Mouse (Mus musculus) spleen, adult 2 months (tissue): ENCODE data around the gene Lancl2. TPM values are rescaled to one million over a fixed set of nuclear protein-coding genes. Genes with fewer than 3 reads are reported as not detected.

Experiments
- DNase-seq, 2 experiments: peaks; one replicate each; pipeline versions ENCODE4 v3.0.0 to v3.0.0-alpha.2; 2012 to 2021; ENCODE audit warnings: low spot score in 2 of 2, low read depth in 1 of 2
- H3K27ac ChIP-seq: fragments of 200-500 bp; 2 replicates; pipeline ENCODE4 v1.5.1; 2012; ENCODE audit warnings: low read length, inconsistent platforms; ENCODE audit not compliant: insufficient read depth
- H3K27me3 ChIP-seq: fragments of 200-500 bp; 2 replicates; pipeline ENCODE4 v1.6.1; 2012; ENCODE audit warnings: mild to moderate bottlenecking, moderate library complexity, low read length, inconsistent platforms; ENCODE audit not compliant: control insufficient read depth, insufficient read depth
- H3K36me3 ChIP-seq: fragments of 200-500 bp; 2 replicates; pipeline ENCODE4 v1.6.1; 2012; ENCODE audit warnings: mild to moderate bottlenecking, low read length, inconsistent platforms; ENCODE audit not compliant: control insufficient read depth, insufficient read depth
- H3K4me1 ChIP-seq: fragments of 200-500 bp; 2 replicates; pipeline ENCODE4 v1.6.1; 2011; ENCODE audit warnings: inconsistent platforms; ENCODE audit not compliant: control insufficient read depth, insufficient read depth, insufficient read length
- H3K4me3 ChIP-seq: fragments of 200-500 bp; 2 replicates; pipeline ENCODE4 v1.5.1; 2011; ENCODE audit warnings: mild to moderate bottlenecking, inconsistent platforms; ENCODE audit not compliant: insufficient read depth, insufficient read length; ENCODE audit errors: extremely low read depth
- CTCF ChIP-seq: fragments of 200-500 bp; IDR thresholded peaks from 2 replicates; pipeline ENCODE4 v1.5.1; 2011; ENCODE audit warnings: mild to moderate bottlenecking, inconsistent platforms; ENCODE audit not compliant: insufficient read depth, insufficient read length, insufficient replicate concordance; ENCODE audit errors: extremely low read depth
- POLR2A ChIP-seq: fragments of 200-500 bp; IDR thresholded peaks from 2 replicates; pipeline ENCODE4 v1.6.1; 2011; ENCODE audit warnings: low read depth, low read length, inconsistent platforms
- WGBS: fragments of 180-500 bp; shearing (Covaris S2); methylation state at CpG from one replicate; pipeline ENCODE4 v1.1.7; 2018; 5-methylcytosine and 5-hydroxymethylcytosine counted together
- polyA plus RNA-seq: library from polyadenylated mRNA; depleted of rRNA; stranded (reverse); fragments of >200 nt; gene quantifications from 2 replicates; pipeline ENCODE4 v1.2.3, GENCODE M21; 2012; rRNA removed

Lancl2 gene
- polyA plus RNA-seq, 1 experiment, result 2.1 TPM

GRCm38 (mm10) chr6:57787376-57787775, 85.0 kb downstream of the Lancl2 start:
- Histone ChIP-seq H3K27me3 (no peaks in the 10 kb centered on the region), H3K4me3 (no peak overlapping the region), H3K36me3 (no peaks in the 10 kb centered on the region), H3K4me1 (no peaks in the 10 kb centered on the region), H3K27ac (no peak overlapping the region)
- no peak for DNase-seq
- TF ChIP-seq CTCF (no peak), POLR2A (no peak)
- 93% methylated on average over 6 of the region's 6 CpGs for WGBS

Other genes starting within 250 kb of the Lancl2 start
- gene Ppm1k, start 167.1 kb upstream of the Lancl2 start, polyA plus RNA-seq, result 1.4 and 1.7 TPM in 2 replicates
- 14.1 and 14.4 TPM in 2 replicates for gene Herc6, start 121.5 kb upstream of the Lancl2 start, polyA plus RNA-seq
- 4.0 and 6.8 TPM in 2 replicates for gene Pyurf, start 10.5 kb upstream of the Lancl2 start, polyA plus RNA-seq
- 18.3 and 20.2 TPM in 2 replicates for gene Vopp1, start 122.6 kb downstream of the Lancl2 start, polyA plus RNA-seq
- gene Vmn1r21, start 147.8 kb downstream of the Lancl2 start, polyA plus RNA-seq, result not detected in 2 replicates
- gene Vmn1r22, start 205.5 kb downstream of the Lancl2 start, polyA plus RNA-seq, result not detected in 2 replicates
- not detected in 2 replicates for gene Vmn1r23, start 224.3 kb downstream of the Lancl2 start, polyA plus RNA-seq